Mouse (Mus musculus) lung, adult 2 months (tissue): ENCODE measurements around the gene Mid1.

Source experiments
- CTCF ChIP-seq: fragments of 200-500 bp; IDR thresholded peaks from 2 replicates; pipeline ENCODE4 v1.5.1; 2011; ENCODE audit warnings: mild to moderate bottlenecking, low read length, control low read depth; ENCODE audit not compliant: insufficient read depth
- POLR2A ChIP-seq: fragments of 200-500 bp; IDR thresholded peaks from 2 replicates; pipeline ENCODE4 v1.6.1; 2011; ENCODE audit warnings: low read depth, mild to moderate bottlenecking, control low read depth, low read length, borderline replicate concordance; ENCODE audit errors: extremely low read depth

DNA sequence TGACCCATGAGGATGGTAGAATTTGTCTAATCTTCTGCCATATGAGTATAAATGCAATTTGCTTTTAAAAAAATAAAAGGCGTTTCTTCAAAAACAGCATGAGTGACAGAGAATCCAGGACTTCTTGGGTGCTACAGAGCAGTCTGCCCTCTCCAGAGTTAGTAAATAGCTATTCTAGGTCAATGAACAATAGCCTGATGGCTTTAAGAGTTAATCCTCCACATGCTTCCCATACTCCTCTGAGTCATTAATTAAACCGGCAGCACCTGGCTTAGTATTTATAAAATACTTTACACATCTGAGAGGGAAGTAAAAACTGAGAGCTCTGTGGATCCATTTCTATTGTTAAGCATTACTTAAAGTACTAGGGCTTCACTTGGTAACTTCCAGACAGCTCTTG is 6.2 kb downstream of the Mid1 start:
- no peak for TF ChIP-seq CTCF
- no peak for TF ChIP-seq POLR2A
